Mouse (Mus musculus) E14TG2a.4 (cell line): ENCODE measurements at regions not wholly inside any gene's neighbourhood (a gene's known extent, or its start where the extent isn't known, plus 50 kb on each side); places are given as distances from the start of the nearest gene placed in this dataset.

Source experiments
- H3K27me3 ChIP-seq: 2 replicates; pipeline ENCODE4 v1.6.1; 2014; ENCODE audit warnings: low read length, control low read depth; ENCODE audit not compliant: insufficient read depth
- H3K36me3 ChIP-seq: 2 replicates; pipeline ENCODE4 v1.6.1; 2014; ENCODE audit warnings: low read length, control low read depth; ENCODE audit not compliant: insufficient read depth
- H3K4me1 ChIP-seq: replicated peaks from 2 replicates; pipeline ENCODE4 v1.6.1; 2014; ENCODE audit warnings: low read depth, low read length, control low read depth
- H3K4me3 ChIP-seq: replicated peaks from 2 replicates; pipeline ENCODE4 v1.5.1; 2014; ENCODE audit warnings: mild to moderate bottlenecking, low read length
- H3K9me3 ChIP-seq: 2 replicates; pipeline ENCODE4 v1.6.1; 2014; ENCODE audit warnings: low read length, control low read depth
- CTCF ChIP-seq: conservative IDR thresholded peaks from 2 replicates; pipeline ENCODE4 v1.5.1; 2014; ENCODE audit warnings: low read length
- NANOG ChIP-seq: IDR thresholded peaks from 2 replicates; pipeline ENCODE4 v1.6.1; 2014; ENCODE audit warnings: borderline replicate concordance, low read length, mixed read lengths
- POU5F1 ChIP-seq: IDR thresholded peaks from 2 replicates; pipeline ENCODE4 v1.6.1; 2014; ENCODE audit warnings: low read length, borderline replicate concordance

GRCm38 (mm10) chr7:129936731-129937130 lies 345.1 kb downstream of the Wdr11 start:
- no peaks in the 10 kb centered on the region for H3K4me1 ChIP-seq
- no peak overlapping the region for H3K4me3 ChIP-seq
- peaks cover 6% of the 10 kb centered on the region; the same call in 1 of the 2 replicates for H3K9me3 ChIP-seq
- H3K36me3 ChIP-seq: no peaks in the 10 kb centered on the region
- TF ChIP-seq NANOG (no peak), POU5F1 (no peak), CTCF (no peak)
- H3K27me3 ChIP-seq: no peaks in the 10 kb centered on the region

GRCm38 (mm10) chr7:129937715-129938114 lies 346.1 kb downstream of the Wdr11 start:
- H3K27me3 ChIP-seq: no peaks in the 10 kb centered on the region
- H3K4me1 ChIP-seq: no peaks in the 10 kb centered on the region
- TF ChIP-seq CTCF (no peak), POU5F1 (no peak), NANOG (no peak)
- H3K4me3 ChIP-seq: no peak overlapping the region
- H3K9me3 ChIP-seq: peaks cover 6% of the 10 kb centered on the region; the same call in 1 of the 2 replicates
- no peaks in the 10 kb centered on the region for H3K36me3 ChIP-seq

DNA sequence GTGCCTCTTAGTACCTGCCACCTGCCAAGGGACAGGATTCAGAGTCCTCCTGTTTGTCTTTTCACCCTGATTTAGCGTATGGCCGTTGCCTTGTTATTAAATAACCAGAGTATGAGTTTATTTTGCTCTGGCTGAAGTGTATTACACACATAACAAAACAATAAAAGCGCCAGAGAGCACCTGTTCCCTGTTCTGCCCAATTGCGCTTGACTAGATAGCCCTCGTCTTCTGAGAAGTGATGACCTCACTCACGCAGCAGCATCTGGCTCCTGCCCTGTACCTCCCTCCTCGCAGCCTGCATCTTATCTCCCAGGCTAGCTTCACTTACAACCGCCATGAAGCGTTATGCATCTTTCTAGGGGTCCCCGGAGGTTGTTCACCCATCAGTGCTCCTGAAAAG lies 346.5 kb downstream of the Wdr11 start:
- TF ChIP-seq CTCF (no peak), POU5F1 (no peak), NANOG (no peak)
- Histone ChIP-seq H3K9me3 (peaks cover 6% of the 10 kb centered on the region; the same call in 1 of the 2 replicates), H3K4me1 (no peaks in the 10 kb centered on the region), H3K36me3 (no peaks in the 10 kb centered on the region), H3K27me3 (no peaks in the 10 kb centered on the region), H3K4me3 (no peak overlapping the region)

GRCm38 (mm10) chr7:129939266-129939665 lies 347.6 kb downstream of the Wdr11 start:
- no peak for TF ChIP-seq POU5F1
- H3K9me3 ChIP-seq: peaks cover 6% of the 10 kb centered on the region; the same call in 1 of the 2 replicates
- no peak overlapping the region for H3K4me3 ChIP-seq
- H3K27me3 ChIP-seq: no peaks in the 10 kb centered on the region
- no peaks in the 10 kb centered on the region for H3K4me1 ChIP-seq
- H3K36me3 ChIP-seq: no peaks in the 10 kb centered on the region

DNA sequence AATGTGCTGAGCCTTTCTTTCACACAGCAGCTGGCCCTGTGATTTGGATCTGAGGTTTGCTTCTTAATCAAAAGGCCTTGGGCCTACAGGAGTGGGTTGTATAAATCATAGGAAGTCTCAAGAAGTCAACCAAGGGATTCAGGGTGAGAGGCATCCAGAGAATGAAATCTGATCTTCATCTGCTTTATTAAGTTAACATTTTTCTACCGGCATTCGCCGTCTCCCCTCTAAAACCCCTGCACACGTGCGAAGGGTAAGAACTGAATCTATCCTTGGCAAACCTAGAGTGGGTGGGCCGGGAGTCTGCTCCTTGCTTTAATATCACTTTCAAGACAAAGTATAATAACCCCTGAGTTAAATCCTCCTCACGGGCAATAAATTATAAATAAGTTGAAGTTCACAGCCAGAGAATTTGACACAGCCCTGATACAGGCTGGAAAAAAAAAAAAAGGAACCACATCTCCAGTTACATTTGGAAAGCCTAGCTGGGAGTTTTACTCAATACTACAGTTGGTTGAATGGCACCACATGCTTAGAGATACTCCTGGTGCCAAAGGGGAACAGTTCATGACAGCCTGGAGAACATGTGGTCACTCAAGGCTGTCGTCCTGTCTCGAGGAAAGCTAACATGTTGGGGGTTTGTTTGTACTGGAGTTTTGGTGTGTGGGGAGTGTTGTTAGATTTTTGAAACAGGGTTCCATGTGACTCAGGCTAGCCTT lies 349.8 kb downstream of the Wdr11 start:
- no peak for TF ChIP-seq CTCF
- TF ChIP-seq NANOG: no peak
- no peak for TF ChIP-seq POU5F1
- Histone ChIP-seq H3K4me1 (no peaks in the 10 kb centered on the region), H3K4me3 (no peak overlapping the region), H3K27me3 (no peaks in the 10 kb centered on the region), H3K36me3 (no peaks in the 10 kb centered on the region), H3K9me3 (no peaks in the 10 kb centered on the region)

- Histone ChIP-seq H3K36me3 (no peaks in the 10 kb centered on the region), H3K27me3 (no peaks in the 10 kb centered on the region), H3K4me3 (no peak overlapping the region), H3K9me3 (no peaks in the 10 kb centered on the region), H3K4me1 (peaks cover 7% of the 10 kb centered on the region)
- no peak for TF ChIP-seq NANOG
- TF ChIP-seq CTCF: peak; percentile 57
- TF ChIP-seq POU5F1: no peak
Measured at GRCm38 (mm10) chr7:129948613-129949110, 357.0 kb downstream of the Wdr11 start.

DNA sequence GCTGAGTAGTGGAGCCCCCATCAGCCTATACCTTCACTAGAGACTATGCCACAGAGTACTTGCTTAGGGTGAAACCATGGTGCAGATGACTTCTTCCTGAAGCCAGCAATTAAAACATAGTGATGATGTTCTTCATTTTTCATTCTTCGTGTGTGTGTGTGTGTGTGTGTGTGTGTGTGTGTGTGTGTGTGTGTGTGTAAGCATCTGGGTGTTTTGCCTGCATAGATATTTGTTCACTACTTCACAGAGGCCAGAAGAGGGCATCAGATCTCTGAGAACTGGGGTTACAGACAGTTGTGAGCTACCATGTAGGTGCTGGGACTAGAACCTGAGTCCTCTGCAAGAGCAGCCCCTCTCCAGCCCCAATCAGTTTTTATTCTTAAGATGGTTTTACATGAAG lies 358.8 kb downstream of the Wdr11 start:
- Histone ChIP-seq H3K27me3 (no peaks in the 10 kb centered on the region), H3K4me3 (no peak overlapping the region), H3K4me1 (peaks cover 7% of the 10 kb centered on the region), H3K36me3 (no peaks in the 10 kb centered on the region), H3K9me3 (no peaks in the 10 kb centered on the region)
- TF ChIP-seq CTCF (no peak), POU5F1 (no peak), NANOG (no peak)

- Histone ChIP-seq H3K36me3 (no peaks in the 10 kb centered on the region), H3K9me3 (no peaks in the 10 kb centered on the region), H3K27me3 (no peaks in the 10 kb centered on the region), H3K4me3 (no peak overlapping the region), H3K4me1 (no peaks in the 10 kb centered on the region)
- no peak for TF ChIP-seq NANOG
Measured at GRCm38 (mm10) chr7:129958379-129958778, 366.7 kb downstream of the Wdr11 start.

- TF ChIP-seq CTCF: no peak
- no peak for TF ChIP-seq POU5F1
- no peak for TF ChIP-seq NANOG
- Histone ChIP-seq H3K36me3 (no peaks in the 10 kb centered on the region), H3K9me3 (no peaks in the 10 kb centered on the region), H3K4me1 (no peaks in the 10 kb centered on the region), H3K27me3 (no peaks in the 10 kb centered on the region), H3K4me3 (no peak overlapping the region)
Measured at GRCm38 (mm10) chr7:129962575-129962974, 370.9 kb downstream of the Wdr11 start.
